Mouse (Mus musculus) kidney, embryonic 14.5 days (tissue): ENCODE results near the gene Cd79a. TPM values are rescaled to one million over a fixed set of nuclear protein-coding genes. Genes with fewer than 3 reads are reported as not detected.
A peak's percentile ranks its signal among the peaks of the same experiment; 100 is the strongest.

Experiments
- ATAC-seq: fragments of 200-750 bp; cut with Nextera tagmentation; 2 replicates; pipeline ENCODE4 v1.8.0; 2017; ENCODE audit warnings: moderate number of reproducible peaks, mild to moderate bottlenecking, moderate TSS enrichment, moderate library complexity; ENCODE audit not compliant: low FRiP score, low TSS enrichment
- H3K27ac ChIP-seq: fragments of 300-500 bp; sonication (generic); 2 replicates; pipeline ENCODE4 v1.5.1; 2014; ENCODE audit warnings: low read depth, mild to moderate bottlenecking, low read length, moderate library complexity, mixed read lengths
- H3K27me3 ChIP-seq: fragments of 300-500 bp; sonication (generic); 2 replicates; pipeline ENCODE4 v1.6.1; 2014; ENCODE audit warnings: mild to moderate bottlenecking, low read length; ENCODE audit not compliant: control insufficient read depth, insufficient read depth
- H3K36me3 ChIP-seq: fragments of 300-500 bp; sonication (generic); 2 replicates; pipeline ENCODE4 v1.6.1; 2014; ENCODE audit warnings: low read length, mixed read lengths; ENCODE audit not compliant: control insufficient read depth, insufficient read depth
- H3K4me1 ChIP-seq: fragments of 300-500 bp; sonication (generic); 2 replicates; pipeline ENCODE4 v1.6.1; 2014; ENCODE audit warnings: low read length, mixed read lengths; ENCODE audit not compliant: control insufficient read depth, insufficient read depth
- H3K4me2 ChIP-seq: fragments of 300-500 bp; sonication (generic); replicated peaks from 2 replicates; pipeline ENCODE4 v1.6.1; 2014; ENCODE audit warnings: low read depth, mild to moderate bottlenecking, low read length
- H3K4me3 ChIP-seq: fragments of 300-500 bp; sonication (generic); 2 replicates; pipeline ENCODE4 v1.5.1; 2014; ENCODE audit warnings: mild to moderate bottlenecking, low read length
- H3K9ac ChIP-seq: fragments of 300-500 bp; sonication (generic); 2 replicates; pipeline ENCODE4 v1.6.1; 2014; ENCODE audit warnings: low read depth, mild to moderate bottlenecking, low read length, moderate library complexity
- H3K9me3 ChIP-seq: fragments of 300-500 bp; sonication (generic); 2 replicates; pipeline ENCODE4 v1.6.1; 2016; ENCODE audit warnings: low read length; ENCODE audit not compliant: control insufficient read depth
- WGBS: fragments of 180-500 bp; shearing (Covaris S2); extraction: QIAGEN DNeasy Blood & Tissue Kit; methylation state at CpG from one replicate; pipeline ENCODE4 v1.1.7; 2014; 5-methylcytosine and 5-hydroxymethylcytosine counted together
- polyA plus RNA-seq: library from polyadenylated mRNA; unstranded; fragments of >200 nt; fragmentation: Nextera tagmentation; extraction: Ambion mirVana; gene quantifications from 2 replicates; pipeline ENCODE4 v1.2.1, GENCODE M21; 2014

Cd79a gene
- polyA plus RNA-seq, 1 experiment from 2014 or later: 1.5 TPM

DNA sequence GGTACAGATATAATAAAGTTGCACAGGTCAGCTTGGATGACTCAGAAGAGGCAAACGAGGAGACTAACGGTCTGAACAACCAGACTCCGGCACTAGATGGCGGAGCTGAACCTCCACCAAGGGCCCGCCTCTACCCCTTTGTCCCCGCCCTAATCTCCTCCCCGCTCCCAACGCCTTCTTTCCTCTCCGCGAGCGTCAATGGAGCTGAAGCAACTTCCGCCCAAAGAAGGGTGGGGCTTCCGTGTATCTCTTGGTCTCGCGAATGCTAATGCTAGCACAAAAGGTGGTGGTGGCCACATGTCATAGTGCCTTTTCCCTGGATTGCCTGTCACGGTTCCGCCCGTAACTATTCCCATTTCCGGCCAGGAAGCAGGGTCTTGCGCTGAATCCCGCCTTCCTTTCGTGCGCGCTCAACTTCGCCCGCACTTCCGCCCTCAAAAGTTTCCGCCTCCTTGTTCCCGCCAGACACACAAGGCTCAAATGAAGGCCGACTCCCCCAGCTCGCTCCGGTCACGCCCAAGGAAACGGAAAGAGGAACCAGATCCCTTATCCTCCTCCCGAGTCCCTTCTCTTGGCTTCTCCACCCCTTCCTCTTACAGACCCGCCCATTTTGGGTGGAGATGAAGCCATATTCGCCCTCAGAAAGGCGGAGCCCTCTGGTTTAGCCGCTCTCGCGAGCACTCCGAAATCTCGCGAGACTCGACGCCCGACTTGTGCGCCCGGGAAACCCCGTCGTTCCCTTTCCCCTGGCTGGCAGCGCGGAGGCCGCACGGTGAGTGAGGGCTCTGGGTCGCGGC lies 13.1 kb upstream of the Cd79a start, which contains the start of gene Rps19:
Gene Rps19 (plus strand): TSS at position 476 of the 797 bp plus-strand sequence.
- Histone ChIP-seq H3K27me3 (no peaks in the 10 kb centered on the region), H3K36me3 (peaks cover 36% of the 10 kb centered on the region), H3K4me3 (peak within 1 kb of the TSS; percentile 90), H3K4me2 (peak within 1 kb of the TSS; percentile 65), H3K9ac (peak within 1 kb of the TSS; percentile 100), H3K4me1 (peaks cover 31% of the 10 kb centered on the region), H3K27ac (peak within 1 kb of the TSS; percentile 89), H3K9me3 (no peaks in the 10 kb centered on the region)
- ATAC-seq: peak; percentile 94
- WGBS: under 1% methylated on average over 57 of the region's 57 CpGs

DNA sequence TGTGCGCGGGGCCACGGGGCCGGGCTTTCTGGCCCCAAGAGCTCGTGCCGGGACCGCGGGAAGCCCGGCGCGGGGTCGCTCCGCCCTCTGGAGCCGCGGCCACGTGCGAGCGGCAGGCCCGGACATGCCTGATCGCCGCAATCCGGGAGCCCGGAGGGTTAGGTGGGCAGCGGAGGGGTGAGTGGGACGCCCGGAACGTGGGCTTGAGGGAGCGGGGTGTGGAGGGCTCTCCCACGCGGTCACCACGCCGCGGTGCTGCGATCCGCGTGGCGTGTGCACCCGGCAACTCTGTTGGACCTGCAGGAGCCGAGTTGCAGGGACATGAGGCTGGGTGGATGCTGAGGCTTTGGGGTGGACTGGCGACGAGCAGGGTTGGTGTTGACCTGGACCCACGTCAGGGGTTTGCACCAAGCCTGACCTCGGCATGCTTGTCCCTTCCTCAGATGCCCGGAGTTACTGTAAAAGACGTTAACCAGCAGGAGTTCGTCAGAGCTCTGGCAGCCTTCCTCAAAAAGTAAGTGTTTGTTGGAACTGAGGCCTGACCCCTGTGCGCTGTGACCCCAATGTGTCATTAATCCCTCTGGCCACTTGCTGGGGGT lies 12.4 kb upstream of the Cd79a start:
- H3K4me3 ChIP-seq: peak overlapping the region; percentile 90
- H3K9me3 ChIP-seq: no peaks in the 10 kb centered on the region
- ATAC-seq: peak; percentile 2; the same call in 1 of the 2 replicates
- peak overlapping the region; percentile 100 for H3K9ac ChIP-seq
- peaks cover 32% of the 10 kb centered on the region for H3K4me1 ChIP-seq
- under 1% methylated on average over 47 of the region's 47 CpGs for WGBS
- peak overlapping the region; percentile 65 for H3K4me2 ChIP-seq
- H3K27me3 ChIP-seq: no peaks in the 10 kb centered on the region
- peak overlapping the region; percentile 89 for H3K27ac ChIP-seq
- peaks cover 43% of the 10 kb centered on the region for H3K36me3 ChIP-seq

DNA sequence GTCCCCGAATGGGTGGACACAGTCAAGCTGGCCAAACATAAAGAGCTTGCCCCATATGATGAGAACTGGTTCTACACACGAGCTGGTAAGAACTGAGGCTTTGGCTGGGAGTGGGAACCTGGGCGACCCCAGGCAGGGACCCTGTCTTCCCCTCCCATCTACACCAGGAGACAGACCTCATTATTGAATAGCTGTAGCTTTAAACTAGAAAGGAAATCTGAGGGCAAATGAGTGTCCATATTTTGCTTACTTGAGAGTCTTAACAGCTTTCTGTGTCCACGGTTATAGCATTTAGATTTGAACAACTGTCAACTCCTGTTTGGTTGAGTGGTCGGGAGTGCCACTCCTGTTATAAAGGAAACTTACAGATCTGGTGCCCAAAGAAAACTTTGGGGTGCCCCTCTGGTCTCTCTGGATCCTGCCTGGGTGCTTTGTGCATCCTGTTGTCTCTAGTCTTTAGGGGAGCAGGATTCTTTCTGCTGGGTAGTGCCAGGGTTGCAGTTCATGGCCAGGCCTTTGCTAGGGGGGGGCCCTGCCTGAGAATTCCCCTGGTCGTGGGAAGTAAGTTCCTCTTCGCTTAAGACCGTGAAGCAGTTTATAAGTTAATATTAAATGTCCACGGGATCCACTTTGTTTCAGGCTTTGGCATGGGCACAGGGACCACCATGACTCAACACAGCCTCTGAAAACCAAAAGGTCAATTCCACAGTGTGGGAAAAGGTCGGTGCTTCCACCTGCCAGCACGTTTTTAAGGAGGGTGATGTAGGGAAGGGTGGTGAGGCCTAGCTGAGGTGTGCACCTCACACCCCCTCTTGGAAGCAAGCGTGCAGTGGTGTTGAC lies 11.5 kb upstream of the Cd79a start:
- Histone ChIP-seq H3K4me2 (peak overlapping the region; percentile 65), H3K27ac (peak overlapping the region; percentile 89; the same call in 1 of the 2 replicates), H3K9ac (peak overlapping the region; percentile 100), H3K4me3 (peak overlapping the region; percentile 90), H3K4me1 (peaks cover 32% of the 10 kb centered on the region), H3K9me3 (no peaks in the 10 kb centered on the region), H3K36me3 (peaks cover 51% of the 10 kb centered on the region), H3K27me3 (no peaks in the 10 kb centered on the region)
- 33% methylated on average over 12 of the region's 12 CpGs for WGBS
- ATAC-seq: no peak

DNA sequence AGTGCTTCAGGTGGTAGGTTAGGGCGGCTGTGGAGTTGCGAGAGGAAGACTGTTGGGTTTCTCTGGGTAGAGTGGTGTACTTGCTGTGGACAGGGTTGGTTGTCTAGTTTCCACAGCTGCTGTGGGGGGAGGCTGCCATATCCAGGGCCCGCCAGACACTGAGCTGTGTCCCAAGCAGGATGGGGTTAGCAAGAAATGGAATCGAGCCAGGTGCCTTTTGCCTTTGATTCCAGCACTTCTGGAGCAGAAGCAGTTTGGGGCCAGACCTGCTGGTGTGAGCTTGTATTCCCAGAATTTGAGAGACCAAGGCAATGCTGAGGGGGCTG lies 10.9 kb upstream of the Cd79a start:
- Histone ChIP-seq H3K9me3 (no peaks in the 10 kb centered on the region), H3K27ac (peak overlapping the region; percentile 53; the same call in 1 of the 2 replicates), H3K4me2 (peak overlapping the region; percentile 65), H3K9ac (peak overlapping the region; percentile 100), H3K4me3 (peak overlapping the region; percentile 90), H3K36me3 (peaks cover 57% of the 10 kb centered on the region), H3K27me3 (no peaks in the 10 kb centered on the region), H3K4me1 (peaks cover 32% of the 10 kb centered on the region)
- WGBS: 61% methylated on average over 4 of the region's 4 CpGs
- no peak for ATAC-seq

DNA sequence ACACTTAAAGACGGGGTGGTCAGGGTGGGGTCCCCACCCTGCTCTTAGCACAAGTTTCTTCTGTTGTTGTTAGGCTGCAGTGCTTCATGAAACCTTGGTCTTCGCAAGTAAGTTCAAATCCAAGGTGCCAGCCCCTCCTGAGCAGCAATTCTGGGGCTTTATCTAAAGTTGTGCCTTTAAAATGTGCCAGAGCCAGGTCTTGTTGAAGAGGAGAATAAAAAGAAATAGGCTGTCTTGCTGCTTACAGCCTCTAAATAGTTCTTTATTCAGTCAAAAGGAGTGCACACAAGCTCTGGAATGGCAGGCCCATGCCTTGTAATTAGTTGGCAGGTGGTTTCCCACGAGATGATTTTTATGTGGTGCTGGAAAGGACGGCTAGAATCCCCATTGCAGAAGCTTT lies 10.1 kb upstream of the Cd79a start:
- Histone ChIP-seq H3K4me1 (peaks cover 32% of the 10 kb centered on the region), H3K36me3 (peaks cover 58% of the 10 kb centered on the region), H3K9me3 (no peaks in the 10 kb centered on the region), H3K4me2 (peak overlapping the region; percentile 65), H3K27ac (no peak overlapping the region), H3K9ac (peak overlapping the region; percentile 100; the same call in 1 of the 2 replicates), H3K4me3 (peak overlapping the region; percentile 90; the same call in 1 of the 2 replicates), H3K27me3 (no peaks in the 10 kb centered on the region)
- 73% methylated on average over 4 of the region's 4 CpGs for WGBS
- ATAC-seq: no peak

DNA sequence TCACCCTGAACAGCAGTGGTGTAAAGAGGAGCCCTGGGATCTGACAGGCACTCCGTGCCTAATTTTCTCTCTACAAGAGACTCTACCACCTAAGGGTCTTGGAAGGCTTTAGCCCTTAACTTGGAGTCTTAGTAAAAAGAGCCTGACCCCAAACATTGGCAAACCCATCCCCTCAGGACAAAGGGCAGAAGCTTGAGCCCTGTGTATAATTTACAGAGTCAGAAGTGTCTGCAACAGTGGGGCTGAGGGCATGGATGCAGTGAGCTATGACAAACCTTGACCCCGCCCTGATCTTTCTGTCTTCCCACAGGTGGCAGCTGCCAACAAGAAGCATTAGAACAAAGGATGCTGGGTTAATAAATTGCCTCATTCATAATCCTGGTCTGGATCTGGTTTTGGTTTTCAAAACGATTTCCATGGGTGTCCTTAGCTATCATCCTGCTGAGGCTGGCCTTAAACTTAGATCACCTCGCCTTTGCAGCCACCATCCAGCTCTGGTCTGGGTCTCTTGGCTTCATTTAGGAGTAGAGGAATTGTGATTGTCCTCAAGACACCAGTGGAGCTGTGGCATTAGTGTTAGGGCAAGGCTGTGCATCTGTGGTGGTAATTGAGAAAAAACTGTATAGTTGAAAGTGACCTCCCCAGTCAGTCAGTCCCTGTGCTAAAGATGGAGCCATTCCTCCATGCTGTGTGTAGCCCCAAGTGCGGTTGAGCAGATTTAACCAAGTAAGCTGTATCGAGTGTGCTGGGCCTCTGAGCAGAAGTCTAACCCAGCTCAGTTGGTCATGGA lies 7.6 kb upstream of the Cd79a start:
- H3K4me2 ChIP-seq: no peak overlapping the region
- 78% methylated on average over 6 of the region's 6 CpGs for WGBS
- peak overlapping the region; percentile 32; the same call in 1 of the 2 replicates for H3K27ac ChIP-seq
- peaks cover 32% of the 10 kb centered on the region for H3K4me1 ChIP-seq
- peak; percentile 16; the same call in 1 of the 2 replicates for ATAC-seq
- H3K9me3 ChIP-seq: no peaks in the 10 kb centered on the region
- H3K4me3 ChIP-seq: no peak overlapping the region
- H3K9ac ChIP-seq: peak overlapping the region; percentile 25; the same call in 1 of the 2 replicates
- peaks cover 58% of the 10 kb centered on the region for H3K36me3 ChIP-seq
- no peaks in the 10 kb centered on the region for H3K27me3 ChIP-seq

DNA sequence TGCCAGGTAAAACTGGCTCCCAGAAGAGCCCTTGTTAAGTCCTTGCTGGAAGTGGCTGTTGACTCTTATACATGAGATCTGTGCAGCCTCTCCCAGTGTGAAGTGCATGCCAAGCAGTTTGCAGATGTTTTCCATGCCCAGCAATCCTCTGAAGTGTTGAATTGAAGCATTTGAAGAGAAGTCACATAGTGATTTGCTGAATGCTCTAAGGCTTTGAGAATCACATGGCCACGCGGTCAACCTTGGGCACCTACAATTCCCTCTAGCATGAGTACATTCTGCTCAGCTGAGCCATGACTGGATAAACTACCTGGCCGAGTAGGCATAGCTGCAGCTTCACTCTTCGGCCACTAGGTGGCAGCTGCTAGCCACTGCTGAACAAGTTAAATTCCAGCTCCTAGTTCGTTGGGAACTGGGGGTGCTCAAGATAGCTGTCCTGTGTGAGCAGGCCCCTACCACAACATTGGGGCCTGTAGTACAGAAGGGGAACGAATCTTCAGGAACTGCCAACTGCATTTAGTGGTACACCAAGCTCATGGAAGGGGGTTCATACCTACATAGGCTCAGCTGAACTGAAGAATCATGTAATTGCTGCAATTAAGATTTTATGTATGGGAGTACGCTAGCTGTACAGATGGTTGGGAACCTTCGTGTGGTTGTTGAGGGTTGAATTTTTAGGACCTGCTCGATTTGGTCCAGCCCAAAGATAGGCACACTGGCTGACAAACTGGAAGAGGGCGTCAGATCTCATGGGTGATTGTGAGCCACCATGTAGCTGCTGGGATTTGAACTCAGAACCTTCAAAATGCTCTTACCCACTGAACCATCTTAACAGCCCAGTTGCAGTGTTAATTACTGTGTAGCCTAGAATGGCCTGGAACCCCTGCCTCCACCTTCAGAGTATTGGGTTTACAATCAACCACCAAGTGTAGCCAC lies 6.6 kb upstream of the Cd79a start:
- Histone ChIP-seq H3K27me3 (no peaks in the 10 kb centered on the region), H3K36me3 (peaks cover 58% of the 10 kb centered on the region), H3K4me3 (no peak overlapping the region), H3K4me1 (peaks cover 29% of the 10 kb centered on the region), H3K9ac (no peak overlapping the region), H3K9me3 (no peaks in the 10 kb centered on the region), H3K4me2 (no peak overlapping the region), H3K27ac (0 out of 2 replicates have a peak overlapping the region, but pooled peaks have one; percentile 32)
- peak; percentile 29; the same call in 1 of the 2 replicates for ATAC-seq
- WGBS: 33% methylated on average over 10 of the region's 10 CpGs
